Mouse (Mus musculus): ENCODE measurements around the gene Kif6.

GRCm38 (mm10) chr17:49890861-49891260 lies 275.9 kb downstream of the Kif6 start:
- TF ChIP-seq FLI1 (IDR thresholded peaks at IDR 0.05; ENCODE audit: low read length) (no peak), GATA1 (IDR thresholded peaks at IDR 0.05; ENCODE audit: borderline replicate concordance, low read length) (no peak)

Data from megakaryocyte, embryonic 14.5 days (primary cell).